Mouse (Mus musculus) thymus, adult 2 months (tissue): ENCODE measurements at regions not wholly inside any gene's neighbourhood (a gene's known extent, or its start where the extent isn't known, plus 50 kb on each side); places are given as distances from the start of the nearest gene placed in this dataset.

ENCODE experiments used
- CTCF ChIP-seq: fragments of 200-500 bp; IDR thresholded peaks from 2 replicates; pipeline ENCODE4 v1.5.1; 2012; ENCODE audit warnings: mild to moderate bottlenecking, control low read depth, low read length, moderate library complexity, borderline replicate concordance; ENCODE audit not compliant: control insufficient read depth, poor library complexity, insufficient read depth; ENCODE audit errors: extremely low read depth
- POLR2A ChIP-seq: fragments of 200-500 bp; IDR thresholded peaks from 2 replicates; pipeline ENCODE4 v1.6.1; 2012; ENCODE audit warnings: mild to moderate bottlenecking, low read length, control low read depth, moderate library complexity; ENCODE audit not compliant: control insufficient read depth, poor library complexity, insufficient read depth; ENCODE audit errors: extremely low read depth

- TF ChIP-seq CTCF = no peak
- no peak for TF ChIP-seq POLR2A
Observed at GRCm38 (mm10) chr16:49980178-49980646, 179.9 kb downstream of the Cd47 start.
